Mouse (Mus musculus) embryonic fibroblast, embryonic 13.5 days (primary cell): Measurements from ENCODE around the gene Cacna1c.

ENCODE experiments used
- CTCF ChIP-seq: IDR thresholded peaks from 2 replicates; pipeline ENCODE4 v1.5.1; 2011; ENCODE audit warnings: mild to moderate bottlenecking, control low read depth, low read length, moderate library complexity, borderline replicate concordance; ENCODE audit not compliant: insufficient read depth
- POLR2A ChIP-seq: IDR thresholded peaks from 2 replicates; pipeline ENCODE4 v1.6.1; 2011; ENCODE audit warnings: low read depth, mild to moderate bottlenecking, control low read depth, low read length, moderate library complexity

- TF ChIP-seq CTCF (no peak), POLR2A (no peak)
Measured at GRCm38 (mm10) chr6:118759015-118759414, 437.2 kb downstream of the Cacna1c start.
